Mouse (Mus musculus) ES-E14 (cell line): ENCODE results near the gene Grm4. TPM values are rescaled to one million over a fixed set of nuclear protein-coding genes. Genes with fewer than 3 reads are reported as not detected.

Source experiments
- DNase-seq: peaks from one replicate; pipeline ENCODE4 v3.0.0-alpha.2; 2013; ENCODE audit warnings: low read depth, low spot score
- H3K27ac ChIP-seq: 2 replicates; pipeline ENCODE4 v1.5.1; 2012; ENCODE audit warnings: low read depth, mild to moderate bottlenecking, low read length, moderate library complexity, mixed read lengths; ENCODE audit not compliant: poor library complexity, insufficient read depth, severe bottlenecking
- H3K36me3 ChIP-seq: 2 replicates; pipeline ENCODE4 v1.6.1; 2012; ENCODE audit warnings: mild to moderate bottlenecking, low read length, moderate library complexity, mixed read lengths; ENCODE audit not compliant: control insufficient read depth, poor library complexity, insufficient read depth, severe bottlenecking
- H3K4me1 ChIP-seq, 2 experiments: fragments of 150-350 bp in 1 of 2; sonication (generic) in 1 of 2; 2 replicates each; pipeline ENCODE4 v1.6.1; 2012; ENCODE audit warnings: low read length in 2 of 2, mild to moderate bottlenecking in 1 of 2, mixed read lengths in 1 of 2; ENCODE audit not compliant: control insufficient read depth in 2 of 2, insufficient read depth in 2 of 2, poor library complexity in 1 of 2
- H3K4me3 ChIP-seq, 2 experiments: fragments of 150-350 bp in 1 of 2; sonication (generic) in 1 of 2; 2 replicates each; pipeline ENCODE4 v1.5.1; 2012; ENCODE audit warnings: low read length in 2 of 2, low read depth in 1 of 2, mild to moderate bottlenecking in 1 of 2, mixed read lengths in 1 of 2; ENCODE audit not compliant: insufficient read depth in 1 of 2, poor library complexity in 1 of 2, severe bottlenecking in 1 of 2
- H3K9ac ChIP-seq: 2 replicates; pipeline ENCODE4 v1.6.1; 2012; ENCODE audit warnings: low read depth, mild to moderate bottlenecking, low read length, mixed read lengths; ENCODE audit not compliant: poor library complexity, insufficient read depth, severe bottlenecking
- H3K9me3 ChIP-seq: fragments of 150-350 bp; sonication (generic); 2 replicates; pipeline ENCODE4 v1.6.1; 2012; ENCODE audit warnings: low read depth, mild to moderate bottlenecking, low read length; ENCODE audit not compliant: control insufficient read depth, insufficient read depth
- CHD2 ChIP-seq: IDR thresholded peaks from 2 replicates; pipeline ENCODE4 v1.6.1; 2014; ENCODE audit warnings: mild to moderate bottlenecking, low read depth, low read length, inconsistent platforms
- HCFC1 ChIP-seq: IDR thresholded peaks from 2 replicates; pipeline ENCODE4 v1.6.1; 2012; ENCODE audit warnings: low read length, inconsistent platforms, borderline replicate concordance; ENCODE audit not compliant: insufficient read depth
- MAFK ChIP-seq: IDR thresholded peaks from 2 replicates; pipeline ENCODE4 v1.6.1; 2014; ENCODE audit warnings: mild to moderate bottlenecking, low read depth, low read length, inconsistent platforms; ENCODE audit not compliant: insufficient read depth
- ZC3H11A ChIP-seq: IDR thresholded peaks from 2 replicates; pipeline ENCODE4 v1.6.1; 2012; ENCODE audit warnings: low read depth, mild to moderate bottlenecking, inconsistent platforms, low read length, borderline replicate concordance
- ZNF384 ChIP-seq: IDR thresholded peaks from 2 replicates; pipeline ENCODE4 v1.6.1; 2012; ENCODE audit warnings: low read depth, low read length, inconsistent platforms
- in situ Hi-C, 2 experiments: fragments of 600-800 bp; cut with MboI; formaldehyde crosslinking; loops; one replicate each; pipeline ENCODE4 v1.15.1; 2025; ENCODE audit warnings: low sequenced_read_pairs in 2 of 2, inconsistent platforms in 1 of 2; ENCODE audit not compliant: unreplicated experiment in 2 of 2
- total RNA-seq: library from RNA; depleted of rRNA; stranded (reverse); fragments of 300-350 nt; gene quantifications from 2 replicates; pipeline ENCODE4 v1.2.3, GENCODE M21; 2012

The Grm4 gene
- total RNA-seq, 1 experiment, result 0.49 TPM

GRCm38 (mm10) chr17:27559596-27559995, 38.4 kb upstream of the Grm4 start:
- Histone ChIP-seq H3K9ac (peak overlapping the region; percentile 92; the same call in 1 of the 2 replicates), H3K27ac (no peak overlapping the region), H3K36me3 (peaks cover 28% of the 10 kb centered on the region), H3K4me1 (peaks cover 4 to 13% of the 10 kb centered on the region in 2 experiments; a peak in 3 of 4 replicates), H3K9me3 (no peaks in the 10 kb centered on the region), H3K4me3 (peak overlapping the region; percentile 11 to 87)
- in situ Hi-C loops, result no loop called here
- TF ChIP-seq MAFK (no peak), ZNF384 (no peak), HCFC1 (no peak), CHD2 (no peak), ZC3H11A (no peak)
- DNase-seq, result no peak

DNA sequence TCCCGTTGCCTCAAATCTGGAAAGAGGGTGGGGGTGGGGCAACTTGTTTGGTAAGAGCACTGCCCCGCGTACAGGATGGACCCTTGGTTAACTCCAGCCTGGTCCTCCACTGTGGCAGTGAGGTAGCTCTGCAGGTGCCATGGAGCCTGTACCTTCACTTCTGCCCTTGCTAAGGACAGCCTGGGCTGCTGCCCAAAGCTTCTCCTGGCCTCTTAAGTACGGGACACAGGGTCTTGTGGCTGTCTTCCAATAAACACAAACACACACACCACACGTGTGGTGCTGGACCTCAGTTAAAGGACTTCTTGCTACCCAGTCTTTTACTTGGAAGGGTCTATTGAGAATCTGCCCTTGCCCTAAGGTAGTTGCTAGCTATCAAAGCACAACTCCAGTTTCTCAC, 37.6 kb upstream of the Grm4 start:
- in situ Hi-C loops, result no loop called here
- peak overlapping the region; percentile 76 to 87 for H3K4me3 ChIP-seq
- H3K27ac ChIP-seq, result no peak overlapping the region
- peaks cover 5 to 11% of the 10 kb centered on the region in 2 experiments for H3K4me1 ChIP-seq
- no peak for DNase-seq
- peaks cover 28% of the 10 kb centered on the region for H3K36me3 ChIP-seq
- peak overlapping the region; percentile 92 for H3K9ac ChIP-seq
- TF ChIP-seq HCFC1 (no peak), ZNF384 (no peak), ZC3H11A (no peak), MAFK (no peak), CHD2 (no peak)
- H3K9me3 ChIP-seq, result no peaks in the 10 kb centered on the region

DNA sequence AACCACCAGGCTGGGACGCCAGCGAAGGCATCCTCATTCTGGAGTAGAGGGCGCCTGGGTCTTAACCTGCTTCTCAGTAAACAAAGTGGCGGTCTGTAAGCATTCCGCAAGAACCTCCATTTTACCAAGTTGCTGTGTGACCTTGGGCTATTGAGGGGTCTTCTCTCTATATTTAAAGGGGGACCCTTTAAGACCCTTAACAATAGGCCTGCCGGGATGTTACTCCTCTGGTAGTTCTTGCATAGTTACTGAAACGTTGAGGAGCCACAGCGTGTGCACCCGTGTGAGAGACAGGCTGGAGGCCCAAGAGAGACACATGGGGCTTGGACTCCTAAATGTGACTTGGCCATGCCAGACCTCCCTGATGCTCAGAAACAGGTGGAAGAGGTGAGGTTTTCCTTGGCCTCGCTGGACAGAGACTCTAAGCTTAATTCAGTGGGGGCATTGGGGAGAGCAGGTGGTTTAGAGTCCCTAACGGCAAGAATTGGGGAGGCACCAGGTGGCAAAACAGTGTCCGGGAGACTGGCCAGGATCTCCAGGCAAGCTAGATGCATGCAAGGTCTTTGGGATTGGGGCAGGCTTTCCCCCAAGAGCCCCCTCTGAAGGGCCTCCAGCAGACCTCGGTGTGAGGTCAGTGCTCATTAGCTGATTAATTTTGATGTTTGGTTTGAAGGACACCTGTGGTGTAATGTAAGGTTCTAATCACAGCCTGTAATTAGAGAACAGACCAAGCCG, 36.9 kb upstream of the Grm4 start:
- Histone ChIP-seq H3K9me3 (no peaks in the 10 kb centered on the region), H3K36me3 (peaks cover 24% of the 10 kb centered on the region), H3K27ac (peak overlapping the region; percentile 97), H3K4me1 (peaks cover 5 to 14% of the 10 kb centered on the region in 2 experiments), H3K9ac (peak overlapping the region; percentile 92), H3K4me3 (peak overlapping the region; percentile 76 to 87)
- TF ChIP-seq CHD2 (no peak), ZNF384 (no peak), HCFC1 (no peak), MAFK (no peak), ZC3H11A (no peak)
- no peak for DNase-seq
- in situ Hi-C loops, result no loop called here

- H3K4me3 ChIP-seq, result peak overlapping the region; percentile 76 to 87
- in situ Hi-C loops, result no loop called here
- peaks cover 5 to 21% of the 10 kb centered on the region in 2 experiments for H3K4me1 ChIP-seq
- no peak for DNase-seq
- no peaks in the 10 kb centered on the region for H3K9me3 ChIP-seq
- peak overlapping the region; percentile 97 for H3K27ac ChIP-seq
- peaks cover 24% of the 10 kb centered on the region for H3K36me3 ChIP-seq
- H3K9ac ChIP-seq, result peak overlapping the region; percentile 92
- no peak for TF ChIP-seq CHD2
- TF ChIP-seq ZC3H11A, result no peak
- TF ChIP-seq MAFK, result no peak
- TF ChIP-seq ZNF384, result no peak
- TF ChIP-seq HCFC1, result no peak; the same call in 1 of the 2 replicates
These were observed 36.2 kb upstream of the Grm4 start for GRCm38 (mm10) chr17:27557181-27557926.
